In the genomic region with DNA sequence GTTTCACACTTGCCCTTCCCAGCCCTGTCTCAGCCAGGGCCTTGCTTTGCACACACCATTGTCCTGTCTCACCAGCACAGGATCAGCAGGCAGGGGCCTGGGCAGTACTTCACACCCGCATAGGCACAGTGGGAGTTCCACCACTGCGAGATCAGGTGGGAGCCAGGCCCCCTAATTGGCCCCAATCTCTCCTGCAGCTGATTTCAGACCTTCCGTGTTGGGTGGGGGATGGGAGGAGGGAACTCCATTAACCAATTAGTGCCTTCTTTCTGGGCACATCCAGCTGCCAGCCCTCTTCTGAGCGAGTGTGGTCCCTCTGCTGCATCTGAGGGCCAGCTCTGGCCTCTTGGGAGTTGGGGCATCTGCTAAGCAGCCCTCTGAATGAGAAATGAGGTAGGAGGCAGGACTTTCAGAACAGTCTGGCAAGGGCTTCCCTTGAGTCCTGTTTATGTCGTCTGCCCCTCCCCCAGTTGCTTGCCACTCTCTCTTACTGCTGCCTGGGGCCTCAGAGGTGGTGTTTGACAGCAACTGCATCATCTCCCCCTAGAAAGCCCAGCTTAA, we compare ENCODE assay signal across 12 mouse cellular contexts. TPM values are rescaled to one million over a fixed set of nuclear protein-coding genes. Genes with fewer than 3 reads are reported as not detected.
A peak's percentile ranks its signal among the peaks of the same experiment; 100 is the strongest.
DNase-seq lines count a peak whose midpoint lies in the region; ATAC-seq and TF ChIP-seq lines count a peak whose summit lies in the region.
"Had no signal": no experiment of that assay in that cellular context is flagged by ENCODE, and none has a peak within 500 bp of the region (broad histone marks: within the 10 kb centered on the region; RNA-seq: fewer than 3 reads in every experiment).

No protein-coding gene starts in this region.

- 0 out of 2 replicates have a peak, but pooled peaks cover 3% of the 10 kb centered on the region for H3K27me3 ChIP-seq in intestine, embryonic 14.5 days (replicated peaks; ENCODE audit: control insufficient read depth, insufficient read depth, low read length)
- no peaks in the 10 kb centered on the region for H3K27me3 ChIP-seq in intestine, postnatal 0 days (replicated peaks; ENCODE audit: control insufficient read depth, insufficient read depth, low read length)
- peaks cover 67% of the 10 kb centered on the region for H3K27me3 ChIP-seq in forebrain, embryonic 10.5 days (ENCODE audit: poor library complexity, severe bottlenecking)
- H3K27me3 ChIP-seq in intestine, embryonic 15.5 days (replicated peaks) = 0 out of 2 replicates have a peak, but pooled peaks cover 2% of the 10 kb centered on the region
- no peaks in the 10 kb centered on the region for H3K27me3 ChIP-seq in neural tube, embryonic 15.5 days (replicated peaks)

- no peak overlapping the region for H3K27ac ChIP-seq in intestine, embryonic 14.5 days (ENCODE audit: low read depth)
- no peak overlapping the region for H3K27ac ChIP-seq in intestine, postnatal 0 days (ENCODE audit: low read depth, low read length)
- H3K27ac ChIP-seq in forebrain, embryonic 10.5 days = peak overlapping the region; percentile 80
- no peak overlapping the region for H3K27ac ChIP-seq in intestine, embryonic 15.5 days
- peak overlapping the region; percentile 56; the same call in 1 of the 2 replicates for H3K27ac ChIP-seq in neural tube, embryonic 15.5 days (replicated peaks)
- H3K27ac ChIP-seq: stomach, postnatal 0 days had no signal

- peaks cover 18% of the 10 kb centered on the region for H3K4me1 ChIP-seq in intestine, embryonic 14.5 days (replicated peaks; ENCODE audit: control insufficient read depth, insufficient read depth, low read length)
- H3K4me1 ChIP-seq in intestine, postnatal 0 days (replicated peaks; ENCODE audit: control insufficient read depth, insufficient read depth, low read length) = no peaks in the 10 kb centered on the region
- H3K4me1 ChIP-seq in forebrain, embryonic 10.5 days = peaks cover 67% of the 10 kb centered on the region
- peaks cover 15% of the 10 kb centered on the region; the same call in 1 of the 2 replicates for H3K4me1 ChIP-seq in intestine, embryonic 15.5 days (replicated peaks)
- peaks cover 48% of the 10 kb centered on the region for H3K4me1 ChIP-seq in neural tube, embryonic 15.5 days

- WGBS in intestine, embryonic 14.5 days = 6% methylated on average over 5 of the region's 5 CpGs
- WGBS in intestine, postnatal 0 days = 17% methylated on average over 5 of the region's 5 CpGs
- 3% methylated on average over 5 of the region's 5 CpGs for WGBS in forebrain, embryonic 10.5 days
- WGBS in intestine, embryonic 15.5 days = 13% methylated on average over 5 of the region's 5 CpGs
- 9% methylated on average over 5 of the region's 5 CpGs for WGBS in neural tube, embryonic 15.5 days

- no peak overlapping the region for H3K4me2 ChIP-seq in intestine, embryonic 14.5 days (ENCODE audit: low read length)
- no peak overlapping the region for H3K4me2 ChIP-seq in intestine, postnatal 0 days (replicated peaks; ENCODE audit: low read depth)
- no peak overlapping the region for H3K4me2 ChIP-seq in intestine, embryonic 15.5 days (replicated peaks)
- H3K4me2 ChIP-seq in neural tube, embryonic 15.5 days = no peak overlapping the region

- H3K9me3 ChIP-seq in intestine, embryonic 14.5 days (ENCODE audit: control insufficient read depth, low read length) = no peaks in the 10 kb centered on the region
- H3K9me3 ChIP-seq in intestine, postnatal 0 days (ENCODE audit: control insufficient read depth) = no peaks in the 10 kb centered on the region
- H3K9me3 ChIP-seq in forebrain, embryonic 10.5 days = no peaks in the 10 kb centered on the region
- H3K9me3 ChIP-seq in intestine, embryonic 15.5 days = no peaks in the 10 kb centered on the region
- H3K9me3 ChIP-seq in neural tube, embryonic 15.5 days (replicated peaks) = no peaks in the 10 kb centered on the region

- ATAC-seq in intestine, embryonic 14.5 days (replicated peaks; ENCODE audit: low FRiP score, low TSS enrichment, low read depth) = peak; percentile 23; the same call in 1 of the 2 replicates
- ATAC-seq in intestine, postnatal 0 days = no peak
- peak; percentile 32 for ATAC-seq in intestine, embryonic 15.5 days
- no peak for ATAC-seq in neural tube, embryonic 15.5 days (ENCODE audit: low FRiP score)
- ATAC-seq: CD4-positive, CD25-positive, alpha-beta regulatory T cell, adult 4 months had no signal

- H3K9ac ChIP-seq in intestine, embryonic 14.5 days (ENCODE audit: low read length) = no peak overlapping the region
- no peak overlapping the region for H3K9ac ChIP-seq in intestine, postnatal 0 days (ENCODE audit: low read depth, low read length)
- H3K9ac ChIP-seq in intestine, embryonic 15.5 days = no peak overlapping the region
- no peak overlapping the region for H3K9ac ChIP-seq in neural tube, embryonic 15.5 days (replicated peaks)

- no peaks in the 10 kb centered on the region for H3K36me3 ChIP-seq in intestine, embryonic 14.5 days (ENCODE audit: control insufficient read depth, insufficient read depth, low read length)
- H3K36me3 ChIP-seq in intestine, postnatal 0 days (ENCODE audit: control insufficient read depth, insufficient read depth) = no peaks in the 10 kb centered on the region
- no peaks in the 10 kb centered on the region for H3K36me3 ChIP-seq in forebrain, embryonic 10.5 days (replicated peaks)
- no peaks in the 10 kb centered on the region for H3K36me3 ChIP-seq in intestine, embryonic 15.5 days
- 0 out of 2 replicates have a peak, but pooled peaks cover 6% of the 10 kb centered on the region for H3K36me3 ChIP-seq in neural tube, embryonic 15.5 days

- no peak for TF ChIP-seq CTCF in intestine, postnatal 0 days (IDR thresholded peaks at IDR 0.05; ENCODE audit: low read depth)

- no peak overlapping the region for H3K4me3 ChIP-seq in intestine, embryonic 14.5 days (ENCODE audit: low read depth, low read length)
- no peak overlapping the region for H3K4me3 ChIP-seq in intestine, postnatal 0 days (ENCODE audit: low read depth, low read length)
- no peak overlapping the region for H3K4me3 ChIP-seq in forebrain, embryonic 10.5 days
- H3K4me3 ChIP-seq in intestine, embryonic 15.5 days (replicated peaks) = no peak overlapping the region
- no peak overlapping the region for H3K4me3 ChIP-seq in neural tube, embryonic 15.5 days (replicated peaks)

- no peak for DNase-seq in intestine, embryonic 14.5 days (ENCODE audit: low spot score)
- DNase-seq in forebrain, embryonic 10.5 days (ENCODE audit: extremely low spot score, low spot score) = peak; percentile 41
- DNase-seq in thymus, postnatal 14 days = no peak
- no peak for DNase-seq in ovary, postnatal 14 days (ENCODE audit: low spot score)
- no peak for DNase-seq in layer of hippocampus, adult 11-12 months (ENCODE audit: low spot score)
- DNase-seq: gastrocnemius, postnatal 36 days; kidney, adult 11 months had no signal

RNA-seq across cellular contexts. Expression of gene Cntn2, which starts 12.3 kb away (rescaled TPM):
- 0.32 and 1.2 TPM in 2 replicates for polyA plus RNA-seq in intestine, embryonic 14.5 days (2014; fragmentation: Nextera tagmentation; extraction: Ambion mirVana)
- 0.14 and 0.29 TPM in 2 replicates for polyA plus RNA-seq in intestine, postnatal 0 days (2015; fragmentation: Nextera tagmentation; extraction: Ambion mirVana)
- 2.8 and 5.5 TPM in 2 replicates for polyA plus RNA-seq in forebrain, embryonic 10.5 days (2016; fragmentation: Nextera tagmentation; extraction: Ambion mirVana)
- 0.29 and 0.33 TPM in 2 replicates for polyA plus RNA-seq in intestine, embryonic 15.5 days (2015; fragmentation: Nextera tagmentation; extraction: Ambion mirVana)
- polyA plus RNA-seq in neural tube, embryonic 15.5 days (2015; fragmentation: Nextera tagmentation; extraction: Ambion mirVana) = 17.7 and 22.1 TPM in 2 replicates
- polyA plus RNA-seq: CD4-positive, CD25-positive, alpha-beta regulatory T cell, adult 4 months had no signal

RNA-seq across cellular contexts. Expression of gene Tmem81, which starts 24.7 kb away (rescaled TPM):
- polyA plus RNA-seq in intestine, embryonic 14.5 days (2014; fragmentation: Nextera tagmentation; extraction: Ambion mirVana) = 1.6 and 2.1 TPM in 2 replicates
- 2.9 and 3.1 TPM in 2 replicates for polyA plus RNA-seq in intestine, postnatal 0 days (2015; fragmentation: Nextera tagmentation; extraction: Ambion mirVana)
- 1.4 and 1.5 TPM in 2 replicates for polyA plus RNA-seq in forebrain, embryonic 10.5 days (2016; fragmentation: Nextera tagmentation; extraction: Ambion mirVana)
- 1.8 and 2.0 TPM in 2 replicates for polyA plus RNA-seq in intestine, embryonic 15.5 days (2015; fragmentation: Nextera tagmentation; extraction: Ambion mirVana)
- polyA plus RNA-seq in neural tube, embryonic 15.5 days (2015; fragmentation: Nextera tagmentation; extraction: Ambion mirVana) = 0.70 and 0.73 TPM in 2 replicates

RNA-seq across cellular contexts. Expression of gene Rbbp5, which starts 53.5 kb away (rescaled TPM):
- 40.3 and 44.2 TPM in 2 replicates for polyA plus RNA-seq in intestine, embryonic 14.5 days (2014; fragmentation: Nextera tagmentation; extraction: Ambion mirVana)
- 14.5 and 16.6 TPM in 2 replicates for polyA plus RNA-seq in intestine, postnatal 0 days (2015; fragmentation: Nextera tagmentation; extraction: Ambion mirVana)
- 61.9 and 64.1 TPM in 2 replicates for polyA plus RNA-seq in forebrain, embryonic 10.5 days (2016; fragmentation: Nextera tagmentation; extraction: Ambion mirVana)
- polyA plus RNA-seq in intestine, embryonic 15.5 days (2015; fragmentation: Nextera tagmentation; extraction: Ambion mirVana) = 36.0 and 38.7 TPM in 2 replicates
- 42.6 and 42.8 TPM in 2 replicates for polyA plus RNA-seq in neural tube, embryonic 15.5 days (2015; fragmentation: Nextera tagmentation; extraction: Ambion mirVana)

Comparison
In these comparisons a context has a peak if more than half of its experiments do, and no peak if none do; other contexts are left out.
1. ATAC-seq: peak in intestine, embryonic 14.5 days (single experiment) and intestine, embryonic 15.5 days (single experiment); none in intestine, postnatal 0 days (single experiment) and neural tube, embryonic 15.5 days (single experiment).
2. H3K27ac ChIP-seq: peak in forebrain, embryonic 10.5 days (single experiment) and neural tube, embryonic 15.5 days (single experiment); none in intestine, embryonic 14.5 days (single experiment), intestine, postnatal 0 days (single experiment) and intestine, embryonic 15.5 days (single experiment).